Mouse (Mus musculus): ENCODE data around the gene Dcun1d3. TPM values are rescaled to one million over a fixed set of nuclear protein-coding genes. Genes with fewer than 3 reads are reported as not detected.

Gene Dcun1d3
- 7.8 and 13.0 TPM in 2 replicates for polyA plus RNA-seq (2012; ENCODE audit: insufficient read depth, insufficient read length, missing spikeins)

- peak within 1 kb of the TSS; percentile 73 for H3K4me3 ChIP-seq (ENCODE audit: insufficient read depth, low read length)
- TF ChIP-seq POLR2A (IDR thresholded peaks at IDR 0.05; ENCODE audit: borderline replicate concordance, low read depth, low read length) (no peak), CTCF (IDR thresholded peaks at IDR 0.05; ENCODE audit: low read depth, low read length) (no peak)
- peaks cover 30% of the 10 kb centered on the region for H3K4me1 ChIP-seq (ENCODE audit: control insufficient read depth, insufficient read depth, low read length)
- H3K27ac ChIP-seq (ENCODE audit: insufficient read depth, low read depth, low read length), result peak within 1 kb of the TSS; percentile 71
Measured at GRCm38 (mm10) chr7:119895639-119896512, at the start of gene Dcun1d3, which contains the start of gene Lyrm1. TSS of gene Dcun1d3 (minus strand) at chr7:119896298. TSS of gene Lyrm1 (plus strand) at chr7:119895861.

- no peak overlapping the region for H3K27ac ChIP-seq (ENCODE audit: insufficient read depth, low read depth, low read length)
- TF ChIP-seq CTCF (IDR thresholded peaks at IDR 0.05; ENCODE audit: low read depth, low read length) (no peak), POLR2A (IDR thresholded peaks at IDR 0.05; ENCODE audit: borderline replicate concordance, low read depth, low read length) (no peak)
- H3K4me3 ChIP-seq (ENCODE audit: insufficient read depth, low read length), result no peak overlapping the region
- H3K4me1 ChIP-seq (ENCODE audit: control insufficient read depth, insufficient read depth, low read length), result no peaks in the 10 kb centered on the region
Measured at GRCm38 (mm10) chr7:119941569-119941968, 45.5 kb upstream of the Dcun1d3 start.

- Histone ChIP-seq H3K27ac (ENCODE audit: insufficient read depth, low read depth, low read length) (no peak overlapping the region), H3K4me3 (ENCODE audit: insufficient read depth, low read length) (no peak overlapping the region), H3K4me1 (ENCODE audit: control insufficient read depth, insufficient read depth, low read length) (no peaks in the 10 kb centered on the region)
- TF ChIP-seq CTCF (IDR thresholded peaks at IDR 0.05; ENCODE audit: low read depth, low read length), result no peak
- TF ChIP-seq POLR2A (IDR thresholded peaks at IDR 0.05; ENCODE audit: borderline replicate concordance, low read depth, low read length), result no peak
Measured at GRCm38 (mm10) chr7:119937036-119937435, 40.9 kb upstream of the Dcun1d3 start.

- H3K4me1 ChIP-seq (ENCODE audit: control insufficient read depth, insufficient read depth, low read length), result no peaks in the 10 kb centered on the region
- no peak overlapping the region for H3K27ac ChIP-seq (ENCODE audit: insufficient read depth, low read depth, low read length)
- no peak for TF ChIP-seq POLR2A (IDR thresholded peaks at IDR 0.05; ENCODE audit: borderline replicate concordance, low read depth, low read length)
- TF ChIP-seq CTCF (IDR thresholded peaks at IDR 0.05; ENCODE audit: low read depth, low read length), result no peak
- no peak overlapping the region for H3K4me3 ChIP-seq (ENCODE audit: insufficient read depth, low read length)
Measured at GRCm38 (mm10) chr7:119936321-119936720, 40.2 kb upstream of the Dcun1d3 start.

DNA sequence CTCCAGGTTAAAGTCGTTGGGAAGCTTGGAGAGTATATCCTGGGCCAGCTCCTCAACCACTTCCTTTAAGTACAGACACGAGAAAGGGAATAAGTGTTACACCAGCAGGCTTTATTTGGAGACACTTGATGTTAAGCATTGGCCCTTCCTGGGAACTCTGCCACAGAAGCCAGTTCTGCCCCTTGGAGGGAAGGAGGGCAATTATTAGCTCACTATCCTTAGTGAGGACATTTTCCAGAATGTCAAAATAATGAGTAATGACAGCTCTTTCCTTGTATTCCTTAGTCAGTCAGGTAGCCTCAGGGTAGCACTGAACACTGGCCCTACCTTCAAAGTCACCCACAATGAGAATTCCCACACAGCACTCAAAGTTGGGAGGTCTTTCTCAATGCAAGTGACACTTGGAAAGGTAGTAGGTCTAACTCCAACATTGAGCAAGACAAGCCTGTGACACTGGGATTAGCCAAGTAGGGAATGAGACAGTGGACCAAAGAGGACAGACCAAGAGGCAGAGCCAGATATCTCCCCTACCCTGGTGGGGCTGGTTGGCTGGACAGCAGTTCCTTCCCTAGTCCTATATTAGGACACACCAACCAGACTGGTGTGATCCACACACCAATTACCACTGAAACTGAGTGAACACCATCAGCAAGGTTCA, 32.8 kb upstream of the Dcun1d3 start:
- no peak for TF ChIP-seq POLR2A (IDR thresholded peaks at IDR 0.05; ENCODE audit: borderline replicate concordance, low read depth, low read length)
- TF ChIP-seq CTCF (IDR thresholded peaks at IDR 0.05; ENCODE audit: low read depth, low read length), result no peak
- no peak overlapping the region for H3K4me3 ChIP-seq (ENCODE audit: insufficient read depth, low read length)
- no peak overlapping the region for H3K27ac ChIP-seq (ENCODE audit: insufficient read depth, low read depth, low read length)
- no peaks in the 10 kb centered on the region for H3K4me1 ChIP-seq (ENCODE audit: control insufficient read depth, insufficient read depth, low read length)

GRCm38 (mm10) chr7:119921054-119921453, 25.0 kb upstream of the Dcun1d3 start:
- H3K4me1 ChIP-seq (ENCODE audit: control insufficient read depth, insufficient read depth, low read length), result peaks cover 18% of the 10 kb centered on the region
- peak overlapping the region; percentile 41; the same call in 1 of the 2 replicates for H3K27ac ChIP-seq (ENCODE audit: insufficient read depth, low read depth, low read length)
- H3K4me3 ChIP-seq (ENCODE audit: insufficient read depth, low read length), result no peak overlapping the region
- TF ChIP-seq POLR2A (IDR thresholded peaks at IDR 0.05; ENCODE audit: borderline replicate concordance, low read depth, low read length) (no peak), CTCF (IDR thresholded peaks at IDR 0.05; ENCODE audit: low read depth, low read length) (no peak)

DNA sequence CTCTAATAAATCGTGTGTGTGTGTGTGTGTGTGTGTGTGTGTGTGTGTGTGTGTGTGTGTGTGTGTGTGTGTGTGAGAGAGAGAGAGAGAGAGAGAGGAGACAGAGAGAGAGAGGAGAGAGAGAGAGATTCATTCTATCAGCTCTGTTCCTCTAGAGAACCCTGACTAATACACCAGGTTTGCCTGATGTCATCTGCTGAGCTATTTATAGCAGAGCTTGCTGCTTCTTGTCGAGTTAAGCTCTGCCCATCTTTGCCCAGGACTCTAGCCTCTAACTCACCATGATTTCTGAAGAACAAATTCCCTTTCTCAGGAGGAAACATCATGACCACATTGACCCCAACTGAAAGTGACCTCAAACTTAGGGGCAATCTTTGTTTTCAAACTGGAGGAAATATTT, 24.4 kb upstream of the Dcun1d3 start:
- peak overlapping the region; percentile 41 for H3K27ac ChIP-seq (ENCODE audit: insufficient read depth, low read depth, low read length)
- no peak for TF ChIP-seq POLR2A (IDR thresholded peaks at IDR 0.05; ENCODE audit: borderline replicate concordance, low read depth, low read length)
- TF ChIP-seq CTCF (IDR thresholded peaks at IDR 0.05; ENCODE audit: low read depth, low read length), result no peak
- peaks cover 18% of the 10 kb centered on the region for H3K4me1 ChIP-seq (ENCODE audit: control insufficient read depth, insufficient read depth, low read length)
- H3K4me3 ChIP-seq (ENCODE audit: insufficient read depth, low read length), result no peak overlapping the region

DNA sequence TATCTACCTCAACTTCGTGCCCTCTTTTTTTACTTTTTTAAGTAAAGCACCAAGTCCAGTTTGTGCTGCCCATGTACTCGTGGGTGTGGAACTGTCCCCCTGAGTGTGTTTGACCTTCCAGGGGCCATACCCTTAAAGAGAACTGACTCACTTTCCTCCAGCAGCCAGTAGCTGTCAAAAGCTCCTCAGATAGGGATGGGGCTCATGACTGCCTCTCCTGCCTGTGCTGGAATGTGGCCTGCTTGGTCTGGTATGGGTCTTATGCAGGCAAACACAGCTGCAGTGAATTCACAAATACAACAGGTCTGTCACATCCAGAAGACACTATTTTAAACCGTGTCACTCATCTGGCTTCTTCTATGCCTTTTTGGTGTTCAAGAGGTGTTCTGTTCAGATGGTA, 15.6 kb upstream of the Dcun1d3 start:
- Histone ChIP-seq H3K4me1 (ENCODE audit: control insufficient read depth, insufficient read depth, low read length) (peaks cover 6% of the 10 kb centered on the region), H3K27ac (ENCODE audit: insufficient read depth, low read depth, low read length) (no peak overlapping the region), H3K4me3 (ENCODE audit: insufficient read depth, low read length) (no peak overlapping the region)
- no peak for TF ChIP-seq CTCF (IDR thresholded peaks at IDR 0.05; ENCODE audit: low read depth, low read length)
- no peak for TF ChIP-seq POLR2A (IDR thresholded peaks at IDR 0.05; ENCODE audit: borderline replicate concordance, low read depth, low read length)

GRCm38 (mm10) chr7:119906523-119907215, 10.6 kb upstream of the Dcun1d3 start:
- Histone ChIP-seq H3K4me3 (ENCODE audit: insufficient read depth, low read length) (no peak overlapping the region), H3K4me1 (ENCODE audit: control insufficient read depth, insufficient read depth, low read length) (peaks cover 12% of the 10 kb centered on the region), H3K27ac (ENCODE audit: insufficient read depth, low read depth, low read length) (peak overlapping the region; percentile 47; the same call in 1 of the 2 replicates)
- TF ChIP-seq POLR2A (IDR thresholded peaks at IDR 0.05; ENCODE audit: borderline replicate concordance, low read depth, low read length) (no peak), CTCF (IDR thresholded peaks at IDR 0.05; ENCODE audit: low read depth, low read length) (no peak)
